Mouse (Mus musculus): ENCODE results near the gene Rassf8. TPM values are rescaled to one million over a fixed set of nuclear protein-coding genes. Genes with fewer than 3 reads are reported as not detected.

The Rassf8 gene
- polyA plus RNA-seq, 2 experiments = 20.8 to 43.3 TPM

DNA sequence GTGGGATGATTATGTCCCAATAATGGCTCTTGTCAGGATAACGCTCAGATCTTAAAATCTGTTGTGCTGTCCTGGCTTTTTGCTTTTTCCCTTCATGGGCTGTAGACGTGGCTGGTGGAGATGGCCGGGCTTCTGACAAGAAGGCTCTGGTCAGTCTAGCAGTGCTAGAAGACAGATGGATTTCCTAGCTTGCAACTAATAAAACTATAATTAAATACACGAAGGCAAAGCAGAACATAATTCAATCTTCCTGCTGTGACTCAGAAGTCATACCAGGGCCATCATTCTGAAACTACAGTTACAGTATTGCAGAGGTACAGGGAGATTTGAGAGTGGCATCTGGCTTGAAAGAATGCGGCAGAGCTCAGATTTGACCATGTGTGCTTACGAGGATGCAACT, 7.3 kb upstream of the Rassf8 start:
- Histone ChIP-seq H3K9me3 (ENCODE audit: control insufficient read depth, low read length) (no peaks in the 10 kb centered on the region; the same call in 1 of the 2 replicates), H3K9ac (ENCODE audit: low read depth, low read length, severe bottlenecking) (no peak overlapping the region), H3K27ac (replicated peaks; ENCODE audit: low read depth, low read length) (no peak overlapping the region), H3K4me2 (replicated peaks; ENCODE audit: low read depth, low read length, severe bottlenecking) (no peak overlapping the region), H3K4me3 (replicated peaks; ENCODE audit: low read length) (no peak overlapping the region), H3K4me1 (ENCODE audit: control insufficient read depth, insufficient read depth, low read length) (peaks cover 18% of the 10 kb centered on the region), H3K36me3 (ENCODE audit: control insufficient read depth, insufficient read depth, low read length) (no peaks in the 10 kb centered on the region), H3K27me3 (ENCODE audit: control insufficient read depth, insufficient read depth, low read length) (no peaks in the 10 kb centered on the region)
- ATAC-seq (ENCODE audit: low FRiP score, low read depth) = no peak
- no peak for TF ChIP-seq POLR2A (IDR thresholded peaks at IDR 0.05; ENCODE audit: borderline replicate concordance, extremely low read depth, insufficient read depth, insufficient read length)
- 51% methylated on average over 6 of the region's 6 CpGs for WGBS
- no peak for DNase-seq (ENCODE audit: low spot score)

DNA sequence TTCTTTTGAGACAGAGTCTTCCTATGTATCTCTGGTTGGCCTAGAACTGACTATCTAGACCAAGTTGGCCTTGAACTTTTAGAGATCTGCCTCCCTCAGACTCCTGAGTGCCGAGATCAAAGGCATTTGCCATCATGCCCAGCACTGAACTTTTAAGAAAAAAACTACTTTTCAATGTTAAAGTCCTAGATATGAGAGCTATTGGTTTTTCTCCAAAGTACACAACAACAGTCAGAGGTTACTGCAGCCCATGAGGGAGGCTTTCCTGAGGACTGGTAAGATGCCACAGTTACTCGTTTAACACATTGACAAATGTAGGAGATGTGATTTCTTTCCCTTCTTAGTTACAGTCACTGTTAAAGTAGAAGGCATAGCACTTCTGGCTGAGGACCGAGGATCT, 6.5 kb upstream of the Rassf8 start:
- no peak overlapping the region for H3K4me3 ChIP-seq (replicated peaks; ENCODE audit: low read length)
- no peak for ATAC-seq (ENCODE audit: low FRiP score, low read depth)

DNA sequence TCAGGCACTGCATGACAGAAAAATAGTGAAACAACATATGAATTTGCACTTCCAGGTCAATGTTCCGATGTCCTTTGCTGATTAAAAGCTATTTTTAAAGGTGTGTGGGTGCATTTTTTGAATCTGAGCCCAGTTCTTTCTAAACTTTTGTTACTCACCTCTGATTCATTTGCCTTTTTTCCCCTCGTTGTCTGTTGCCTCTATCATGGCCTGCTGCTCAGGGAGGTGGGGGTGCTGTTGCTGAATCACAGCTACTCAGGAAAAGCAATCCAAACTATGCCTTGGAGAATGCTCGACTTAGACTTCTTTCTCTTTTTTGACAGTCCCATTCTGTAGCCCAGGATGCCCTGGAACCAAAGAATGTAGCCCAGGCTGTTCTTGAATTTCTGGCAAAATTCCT, 1.3 kb upstream of the Rassf8 start:
- ATAC-seq (ENCODE audit: low FRiP score, low read depth) (no peak), DNase-seq (ENCODE audit: low spot score) (no peak)
- no peak overlapping the region for H3K27ac ChIP-seq (replicated peaks; ENCODE audit: low read depth, low read length)
- no peaks in the 10 kb centered on the region for H3K27me3 ChIP-seq (ENCODE audit: control insufficient read depth, insufficient read depth, low read length)
- no peak overlapping the region for H3K4me3 ChIP-seq (replicated peaks; ENCODE audit: low read length)
- H3K4me1 ChIP-seq (ENCODE audit: control insufficient read depth, insufficient read depth, low read length) = peaks cover 13% of the 10 kb centered on the region
- H3K36me3 ChIP-seq (ENCODE audit: control insufficient read depth, insufficient read depth, low read length) = 0 out of 2 replicates have a peak, but pooled peaks cover under 1% of the 10 kb centered on the region
- H3K9me3 ChIP-seq (ENCODE audit: control insufficient read depth, low read length) = no peaks in the 10 kb centered on the region; the same call in 1 of the 2 replicates
- no peak overlapping the region; the same call in 1 of the 2 replicates for H3K4me2 ChIP-seq (replicated peaks; ENCODE audit: low read depth, low read length, severe bottlenecking)
- H3K9ac ChIP-seq (ENCODE audit: low read depth, low read length, severe bottlenecking) = no peak overlapping the region
- WGBS = 47% methylated on average over 3 of the region's 3 CpGs
- no peak for TF ChIP-seq POLR2A (IDR thresholded peaks at IDR 0.05; ENCODE audit: borderline replicate concordance, extremely low read depth, insufficient read depth, insufficient read length)

More for the DNA sequence above, 6.5 kb upstream of the Rassf8 start:
- no peak for DNase-seq (ENCODE audit: low spot score)
- TF ChIP-seq POLR2A (IDR thresholded peaks at IDR 0.05; ENCODE audit: borderline replicate concordance, extremely low read depth, insufficient read depth, insufficient read length) = no peak
- H3K9me3 ChIP-seq (ENCODE audit: control insufficient read depth, low read length) = no peaks in the 10 kb centered on the region; the same call in 1 of the 2 replicates
- H3K27me3 ChIP-seq (ENCODE audit: control insufficient read depth, insufficient read depth, low read length) = no peaks in the 10 kb centered on the region
- no peaks in the 10 kb centered on the region for H3K36me3 ChIP-seq (ENCODE audit: control insufficient read depth, insufficient read depth, low read length)
- no peak overlapping the region for H3K9ac ChIP-seq (ENCODE audit: low read depth, low read length, severe bottlenecking)
- peaks cover 13% of the 10 kb centered on the region for H3K4me1 ChIP-seq (ENCODE audit: control insufficient read depth, insufficient read depth, low read length)
- no peak overlapping the region for H3K27ac ChIP-seq (replicated peaks; ENCODE audit: low read depth, low read length)
- 78% methylated on average over 3 of the region's 3 CpGs for WGBS
- H3K4me2 ChIP-seq (replicated peaks; ENCODE audit: low read depth, low read length, severe bottlenecking) = no peak overlapping the region

DNA sequence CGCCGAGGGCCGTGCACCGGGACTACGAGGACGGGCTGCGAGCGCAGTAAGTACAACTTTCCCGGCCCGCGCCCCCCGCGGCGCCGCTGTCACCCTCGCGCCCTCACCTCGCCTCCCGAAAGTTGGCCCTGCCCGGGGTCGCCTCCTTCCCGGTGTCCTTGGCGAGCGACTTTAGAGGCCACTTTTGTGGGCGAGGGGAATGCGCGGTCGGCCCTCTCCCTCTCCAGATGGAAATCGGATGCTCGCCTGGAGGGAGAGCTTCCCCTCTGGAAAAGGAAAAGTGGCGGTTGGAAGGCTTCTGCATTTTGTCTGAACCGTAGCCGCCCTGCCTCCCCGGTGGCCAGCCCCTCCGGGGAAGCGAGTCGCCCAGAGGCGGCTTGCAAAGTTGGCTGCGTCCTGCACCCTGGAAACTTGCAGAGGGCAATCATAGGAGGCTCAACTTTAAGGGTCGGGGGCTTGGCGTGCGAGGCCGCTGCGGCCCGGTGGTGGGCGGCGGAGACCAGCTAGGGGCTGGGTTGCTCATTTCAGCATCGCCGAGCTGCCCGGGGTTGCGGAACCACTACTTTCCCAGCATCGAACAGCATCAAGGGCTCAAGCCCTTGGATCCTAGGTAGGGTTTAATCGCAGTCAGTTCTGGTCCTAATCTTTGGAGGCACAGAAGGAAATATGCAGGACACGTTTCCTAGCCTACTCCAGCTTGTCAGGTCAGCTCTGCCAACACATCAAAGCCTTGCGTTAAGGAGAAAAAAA, 548 bp downstream of the Rassf8 start:
- ATAC-seq (ENCODE audit: low FRiP score, low read depth) (peak; percentile 15; the same call in 1 of the 2 replicates), DNase-seq (ENCODE audit: low spot score) (peak; percentile 26)
- Histone ChIP-seq H3K36me3 (ENCODE audit: control insufficient read depth, insufficient read depth, low read length) (peaks cover 11% of the 10 kb centered on the region), H3K27ac (replicated peaks; ENCODE audit: low read depth, low read length) (peak overlapping the region; percentile 94), H3K27me3 (ENCODE audit: control insufficient read depth, insufficient read depth, low read length) (no peaks in the 10 kb centered on the region), H3K9me3 (ENCODE audit: control insufficient read depth, low read length) (no peaks in the 10 kb centered on the region), H3K4me2 (replicated peaks; ENCODE audit: low read depth, low read length, severe bottlenecking) (peak overlapping the region; percentile 75), H3K9ac (ENCODE audit: low read depth, low read length, severe bottlenecking) (peak overlapping the region; percentile 95), H3K4me1 (ENCODE audit: control insufficient read depth, insufficient read depth, low read length) (peaks cover 13% of the 10 kb centered on the region), H3K4me3 (replicated peaks; ENCODE audit: low read length) (peak overlapping the region; percentile 88)
- WGBS = 1% methylated on average over 34 of the region's 55 CpGs
- no peak for TF ChIP-seq POLR2A (IDR thresholded peaks at IDR 0.05; ENCODE audit: borderline replicate concordance, extremely low read depth, insufficient read depth, insufficient read length)

DNA sequence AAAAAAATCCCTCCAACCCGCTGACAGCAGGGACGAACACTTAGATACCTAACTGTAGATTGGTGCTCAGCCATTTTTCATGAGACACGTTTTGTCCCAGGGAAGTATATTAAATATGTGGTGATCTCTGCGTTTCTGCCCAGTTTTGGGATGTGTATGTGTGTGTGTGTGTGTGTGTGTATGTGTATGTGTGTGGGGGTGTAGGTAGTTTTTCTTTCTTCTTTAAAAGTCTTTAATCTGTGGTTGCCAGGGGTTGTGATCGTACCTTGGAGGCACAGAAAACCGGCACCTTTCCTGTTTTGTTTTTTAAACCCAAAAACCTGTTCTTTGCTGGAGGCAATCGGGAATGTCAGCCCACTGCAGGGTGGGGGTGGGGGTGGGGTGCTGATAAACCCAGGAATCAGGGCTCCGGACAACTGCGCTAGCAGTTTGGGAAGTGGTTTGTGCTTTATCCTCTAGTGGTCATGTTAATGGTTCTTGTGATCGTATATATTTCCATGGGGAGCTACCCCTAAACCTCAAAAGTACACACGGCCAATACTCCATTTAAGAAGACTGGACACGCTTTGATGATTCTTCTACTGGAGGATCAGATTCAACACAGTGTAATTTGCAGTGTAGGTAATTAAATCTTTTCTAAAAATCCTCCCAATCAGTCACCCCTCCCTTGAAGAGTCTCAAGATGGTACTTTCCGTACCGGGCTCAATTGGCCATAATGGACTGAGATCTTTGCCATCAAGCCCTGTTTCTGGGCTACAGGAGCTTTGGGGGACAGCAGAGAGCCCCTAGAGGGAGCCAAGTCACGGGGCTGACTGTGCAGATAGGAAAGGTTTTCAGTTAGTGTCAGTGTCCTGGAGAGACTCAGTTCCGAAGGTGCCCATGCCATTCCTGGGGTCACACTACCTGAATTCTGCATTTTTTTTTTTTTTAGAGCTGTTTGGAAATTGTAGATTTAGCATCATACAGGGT, 1.4 kb downstream of the Rassf8 start:
- H3K9ac ChIP-seq (ENCODE audit: low read depth, low read length, severe bottlenecking) = peak overlapping the region; percentile 95
- peak overlapping the region; percentile 75 for H3K4me2 ChIP-seq (replicated peaks; ENCODE audit: low read depth, low read length, severe bottlenecking)
- DNase-seq (ENCODE audit: low spot score) = no peak
- H3K27ac ChIP-seq (replicated peaks; ENCODE audit: low read depth, low read length) = peak overlapping the region; percentile 94
- H3K27me3 ChIP-seq (ENCODE audit: control insufficient read depth, insufficient read depth, low read length) = no peaks in the 10 kb centered on the region
- peaks cover 17% of the 10 kb centered on the region for H3K36me3 ChIP-seq (ENCODE audit: control insufficient read depth, insufficient read depth, low read length)
- H3K9me3 ChIP-seq (ENCODE audit: control insufficient read depth, low read length) = no peaks in the 10 kb centered on the region
- WGBS = 11% methylated on average over 16 of the region's 16 CpGs
- H3K4me1 ChIP-seq (ENCODE audit: control insufficient read depth, insufficient read depth, low read length) = peaks cover 13% of the 10 kb centered on the region
- no peak for TF ChIP-seq POLR2A (IDR thresholded peaks at IDR 0.05; ENCODE audit: borderline replicate concordance, extremely low read depth, insufficient read depth, insufficient read length)
- ATAC-seq (ENCODE audit: low FRiP score, low read depth) = no peak
- H3K4me3 ChIP-seq (replicated peaks; ENCODE audit: low read length) = peak overlapping the region; percentile 88

Measured in limb, embryonic 14.5 days (tissue).